Mouse (Mus musculus) frontal cortex, postnatal 14 days (tissue): ENCODE results near the gene Fsd1l.

Experiments
- DNase-seq, 2 experiments: peaks; one replicate each; pipeline ENCODE4 v3.0.0; 2022; ENCODE audit warnings: low spot score in 2 of 2

Gene Fsd1l

GRCm38 (mm10) chr4:53631316-53632010 is at the start of gene Fsd1l:
Fsd1l (plus strand) TSS chr4:53631471.
- DNase-seq, result peak; percentile 57 to 73

- DNase-seq, result no peak
These were observed 43.6 kb upstream of the Fsd1l start for GRCm38 (mm10) chr4:53587676-53588075.

- no peak for DNase-seq
These were observed 42.3 kb upstream of the Fsd1l start for GRCm38 (mm10) chr4:53588936-53589335.

GRCm38 (mm10) chr4:53589466-53589865 is 41.8 kb upstream of the Fsd1l start:
- no peak for DNase-seq

- DNase-seq, result no peak
These were observed 41.1 kb upstream of the Fsd1l start for GRCm38 (mm10) chr4:53590163-53590562.

GRCm38 (mm10) chr4:53590691-53591447 is 40.4 kb upstream of the Fsd1l start:
- no peak for DNase-seq

- no peak for DNase-seq
These were observed 39.7 kb upstream of the Fsd1l start for GRCm38 (mm10) chr4:53591536-53591935.

- DNase-seq, result no peak
These were observed 39.3 kb upstream of the Fsd1l start for GRCm38 (mm10) chr4:53591941-53592340.

- no peak for DNase-seq
These were observed 38.9 kb upstream of the Fsd1l start for GRCm38 (mm10) chr4:53592386-53592785.

GRCm38 (mm10) chr4:53594204-53594603 is 37.1 kb upstream of the Fsd1l start:
- DNase-seq, result peak; percentile 36 to 42

GRCm38 (mm10) chr4:53595246-53596062 is 35.8 kb upstream of the Fsd1l start:
- no peak for DNase-seq

- no peak for DNase-seq
These were observed 35.0 kb upstream of the Fsd1l start for GRCm38 (mm10) chr4:53596063-53596895.

GRCm38 (mm10) chr4:53600462-53600861 is 30.8 kb upstream of the Fsd1l start:
- no peak for DNase-seq

GRCm38 (mm10) chr4:53614576-53615225 is 16.6 kb upstream of the Fsd1l start:
- no peak for DNase-seq

GRCm38 (mm10) chr4:53617968-53618367 is 13.3 kb upstream of the Fsd1l start:
- no peak for DNase-seq

GRCm38 (mm10) chr4:53620104-53620503 is 11.2 kb upstream of the Fsd1l start:
- DNase-seq, result no peak

- no peak for DNase-seq
These were observed 10.2 kb upstream of the Fsd1l start for GRCm38 (mm10) chr4:53621084-53621483.

GRCm38 (mm10) chr4:53621490-53621889 is 9.8 kb upstream of the Fsd1l start:
- DNase-seq, result no peak

- no peak for DNase-seq
These were observed 7.6 kb upstream of the Fsd1l start for GRCm38 (mm10) chr4:53623711-53624110.

- DNase-seq, result no peak
These were observed 6.5 kb upstream of the Fsd1l start for GRCm38 (mm10) chr4:53624816-53625215.

GRCm38 (mm10) chr4:53625263-53625662 is 6.0 kb upstream of the Fsd1l start:
- no peak for DNase-seq
